Mouse (Mus musculus) lung, adult 2 months (tissue): ENCODE results near the gene Mad1l1.

Experiments used
- CTCF ChIP-seq: fragments of 200-500 bp; IDR thresholded peaks from 2 replicates; pipeline ENCODE4 v1.5.1; 2011; ENCODE audit warnings: mild to moderate bottlenecking, low read length, control low read depth; ENCODE audit not compliant: insufficient read depth
- POLR2A ChIP-seq: fragments of 200-500 bp; IDR thresholded peaks from 2 replicates; pipeline ENCODE4 v1.6.1; 2011; ENCODE audit warnings: low read depth, mild to moderate bottlenecking, control low read depth, low read length, borderline replicate concordance; ENCODE audit errors: extremely low read depth

GRCm38 (mm10) chr5:140180016-140180415 is 141.3 kb downstream of the Mad1l1 start:
- TF ChIP-seq POLR2A (no peak), CTCF (no peak)
